Mouse (Mus musculus) cerebellum, adult 11 months (tissue): ENCODE data around the gene S100a6.

Source experiments
- DNase-seq: peaks from one replicate; pipeline ENCODE4 v3.0.0; 2022

S100a6 gene

DNA sequence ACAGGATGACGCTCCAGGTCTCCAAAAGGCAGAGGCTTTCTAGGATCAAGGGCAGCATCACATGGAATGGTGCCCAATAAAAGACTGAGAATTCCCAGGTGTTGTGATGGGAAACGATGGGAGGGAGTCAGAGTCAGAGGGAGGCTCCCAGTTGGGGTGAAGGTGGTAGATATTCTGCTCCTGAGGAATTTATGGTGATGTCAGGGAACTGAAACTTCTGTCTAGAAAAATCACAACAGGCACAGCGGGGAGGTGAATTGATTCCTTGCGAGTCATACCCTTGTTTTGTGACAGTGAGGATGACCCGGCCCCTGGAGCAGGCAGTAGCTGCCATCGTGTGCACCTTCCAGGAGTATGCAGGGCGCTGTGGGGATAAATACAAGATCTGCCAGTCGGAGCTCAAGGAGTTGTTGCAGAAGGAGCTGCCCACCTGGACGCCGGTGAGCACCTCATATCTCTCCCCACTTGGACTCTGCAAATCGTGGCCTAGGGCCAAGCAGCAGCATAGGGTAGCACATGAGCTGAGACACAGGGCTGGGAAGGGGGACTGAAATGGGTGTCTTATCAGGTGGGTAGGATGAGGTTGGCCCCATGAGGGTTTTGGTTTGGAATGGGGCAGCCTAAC is 11.1 kb upstream of the S100a6 start, which contains the start of gene Gm42674:
TSS of gene Gm42674 (plus strand) at position 419 of the 625 bp plus-strand sequence.
- no peak for DNase-seq

DNA sequence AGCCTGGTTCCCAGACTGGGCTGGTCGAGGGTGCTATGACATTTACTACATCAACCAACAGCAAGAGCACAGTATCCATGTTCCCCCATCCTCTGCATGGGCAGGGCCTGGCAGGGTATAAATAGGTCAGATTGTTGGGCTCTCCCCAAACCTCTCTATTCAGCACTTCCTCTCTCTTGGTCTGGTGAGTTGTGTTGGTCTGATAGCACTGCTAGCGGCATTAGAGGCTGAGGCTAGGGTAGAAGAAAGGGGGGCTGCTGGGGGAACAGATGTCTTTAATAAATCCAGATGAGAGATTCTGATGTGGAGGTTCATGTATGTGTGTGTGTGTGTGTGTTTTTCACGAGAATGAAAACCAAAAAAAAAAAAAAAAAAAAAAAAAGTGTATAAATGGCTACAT is 9.1 kb upstream of the S100a6 start, which contains the start of gene S100a4:
TSS of gene S100a4 (plus strand) at position 149 of the 400 bp plus-strand sequence.
- DNase-seq, result no peak

DNA sequence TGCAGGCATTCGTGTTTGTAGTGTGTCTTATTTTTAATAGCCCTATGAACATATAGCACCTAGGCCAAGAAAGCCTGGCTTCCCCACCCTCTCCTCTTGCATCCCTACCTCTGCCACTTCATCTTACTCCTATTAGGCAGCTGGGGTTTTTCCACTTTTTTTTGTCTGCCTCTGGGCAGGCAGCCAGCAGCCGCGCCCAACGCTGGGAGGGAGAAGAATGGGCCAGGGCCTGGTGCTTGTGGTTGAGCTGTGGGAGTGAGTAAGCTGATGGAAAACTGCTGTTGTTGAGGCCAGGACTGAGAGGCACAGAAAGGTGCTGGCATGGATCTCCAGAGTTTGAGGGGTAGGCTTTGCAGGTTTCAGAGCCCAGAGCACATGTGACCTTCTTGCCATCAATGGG is 8.3 kb upstream of the S100a6 start:
- DNase-seq, result no peak

DNA sequence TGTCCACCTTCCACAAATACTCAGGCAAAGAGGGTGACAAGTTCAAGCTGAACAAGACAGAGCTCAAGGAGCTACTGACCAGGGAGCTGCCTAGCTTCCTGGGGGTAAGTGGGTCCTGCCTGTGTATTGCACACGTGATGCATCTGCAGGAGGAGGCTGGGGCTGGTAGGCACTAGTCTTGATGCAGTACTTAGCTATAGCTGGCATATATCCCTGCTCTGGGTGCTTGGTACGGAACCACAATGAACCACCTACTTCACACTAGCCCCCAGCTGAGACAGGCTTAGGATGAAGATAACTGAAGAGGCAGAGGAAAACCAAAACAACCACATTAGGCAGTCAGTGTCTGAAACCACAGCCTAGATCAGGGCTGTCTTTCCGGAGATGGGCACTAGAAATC is 7.6 kb upstream of the S100a6 start:
- DNase-seq, result no peak

DNA sequence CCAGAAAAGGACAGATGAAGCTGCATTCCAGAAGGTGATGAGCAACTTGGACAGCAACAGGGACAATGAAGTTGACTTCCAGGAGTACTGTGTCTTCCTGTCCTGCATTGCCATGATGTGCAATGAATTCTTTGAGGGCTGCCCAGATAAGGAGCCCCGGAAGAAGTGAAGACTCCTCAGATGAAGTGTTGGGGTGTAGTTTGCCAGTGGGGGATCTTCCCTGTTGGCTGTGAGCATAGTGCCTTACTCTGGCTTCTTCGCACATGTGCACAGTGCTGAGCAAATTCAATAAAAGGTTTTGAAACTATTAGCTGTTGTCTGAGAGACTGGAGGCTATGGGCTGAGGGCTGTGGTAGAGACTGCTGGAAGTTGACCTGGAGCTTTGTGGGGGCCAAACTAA is 6.9 kb upstream of the S100a6 start:
- no peak for DNase-seq

DNA sequence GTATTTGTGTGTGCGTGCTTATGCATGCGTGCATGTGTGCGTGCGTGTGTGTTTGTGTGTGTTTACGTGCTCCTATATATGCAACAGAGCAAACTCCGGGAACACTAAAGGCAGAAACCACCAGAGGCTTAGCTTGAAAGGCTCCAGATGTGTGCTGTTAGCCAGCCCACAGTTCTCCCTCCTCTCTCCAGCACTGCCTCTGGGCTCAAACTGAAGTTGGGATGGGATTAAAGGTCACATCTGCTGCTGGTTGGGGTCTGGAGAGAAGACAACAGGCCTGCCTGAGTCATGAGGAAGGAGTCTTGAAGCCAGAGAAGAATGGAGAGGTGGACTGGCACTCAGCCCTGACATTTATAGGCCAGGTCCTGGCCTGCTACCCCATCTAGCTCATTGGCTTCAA is 6.5 kb upstream of the S100a6 start:
- DNase-seq, result no peak

DNA sequence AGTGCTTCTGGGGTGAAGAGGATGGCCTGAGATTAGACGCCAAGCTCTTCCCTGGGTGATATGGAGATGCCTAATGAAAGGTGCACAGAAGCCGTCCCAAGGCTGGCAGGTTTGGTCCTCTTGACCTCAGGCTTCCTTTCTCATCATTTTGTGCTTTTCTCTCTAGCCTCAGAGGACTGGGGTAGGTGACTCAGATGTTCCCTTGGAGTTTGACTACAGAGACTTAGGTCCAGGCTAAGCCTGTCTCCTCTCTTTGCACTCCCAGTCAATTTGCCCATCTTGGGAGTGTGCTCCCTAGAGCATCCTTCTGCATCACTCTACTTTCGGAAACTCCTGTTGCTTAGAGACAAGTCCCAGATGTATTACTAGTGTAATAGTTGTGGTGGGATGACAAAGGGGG is 5.3 kb upstream of the S100a6 start:
- DNase-seq, result no peak

DNA sequence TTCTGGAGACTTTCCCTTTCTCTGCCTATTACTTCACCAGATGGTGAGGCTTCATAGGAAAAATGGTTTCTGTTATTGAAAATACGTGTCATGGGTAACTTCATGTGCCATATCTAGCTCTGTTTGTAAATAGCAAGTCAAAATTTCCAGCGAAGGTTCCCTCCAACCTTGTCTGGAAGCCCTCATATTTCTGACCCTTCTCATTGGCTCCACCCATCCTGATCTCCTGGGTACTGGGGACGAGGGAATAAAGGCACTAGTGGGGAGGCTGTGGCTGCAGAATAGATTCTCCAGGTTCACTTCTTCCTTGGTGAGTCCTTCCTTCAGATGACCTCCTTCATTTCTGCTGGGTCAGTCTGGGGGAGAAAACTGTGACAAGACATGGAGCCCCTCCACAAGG is 4.5 kb upstream of the S100a6 start, which contains the start of gene S100a5:
TSS of gene S100a5 (plus strand) at position 301 of the 400 bp plus-strand sequence.
- DNase-seq, result no peak

DNA sequence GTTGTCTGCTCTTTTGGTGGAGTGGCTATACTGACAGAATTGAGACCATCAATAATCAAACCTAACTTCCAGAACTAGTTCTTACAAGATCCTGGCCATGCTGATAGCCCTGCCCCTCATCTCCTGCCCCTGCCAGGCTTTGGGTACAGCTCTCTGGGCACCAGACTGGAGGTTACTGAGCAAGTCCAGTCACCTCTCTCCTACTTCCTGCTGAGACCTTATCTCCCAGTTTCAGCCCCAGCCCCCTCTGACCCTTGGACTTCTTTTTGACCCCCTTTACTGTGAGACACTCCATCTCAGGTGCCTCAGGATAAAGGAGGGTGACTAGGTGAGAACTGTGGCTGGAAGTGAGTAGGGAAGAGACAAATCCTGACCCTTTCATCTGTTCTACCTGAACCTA is 3.6 kb upstream of the S100a6 start:
- no peak for DNase-seq

DNA sequence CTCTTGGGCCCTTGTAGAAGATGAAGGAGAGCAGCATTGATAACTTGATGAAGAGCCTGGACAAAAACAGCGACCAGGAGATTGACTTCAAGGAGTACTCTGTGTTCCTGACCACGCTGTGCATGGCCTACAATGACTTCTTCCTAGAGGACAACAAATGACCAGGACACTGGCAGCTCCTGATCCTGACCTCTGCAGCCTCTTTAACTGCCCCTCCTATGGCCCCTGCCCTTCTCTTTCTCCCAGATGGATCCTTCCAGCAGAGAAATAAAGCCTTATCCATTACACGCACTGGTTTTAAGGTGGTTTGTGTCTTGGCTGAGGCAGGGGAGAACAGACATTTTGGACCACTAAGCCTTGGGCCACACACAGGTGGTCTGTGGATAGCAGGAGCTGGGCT is 1.2 kb upstream of the S100a6 start:
- DNase-seq, result no peak

DNA sequence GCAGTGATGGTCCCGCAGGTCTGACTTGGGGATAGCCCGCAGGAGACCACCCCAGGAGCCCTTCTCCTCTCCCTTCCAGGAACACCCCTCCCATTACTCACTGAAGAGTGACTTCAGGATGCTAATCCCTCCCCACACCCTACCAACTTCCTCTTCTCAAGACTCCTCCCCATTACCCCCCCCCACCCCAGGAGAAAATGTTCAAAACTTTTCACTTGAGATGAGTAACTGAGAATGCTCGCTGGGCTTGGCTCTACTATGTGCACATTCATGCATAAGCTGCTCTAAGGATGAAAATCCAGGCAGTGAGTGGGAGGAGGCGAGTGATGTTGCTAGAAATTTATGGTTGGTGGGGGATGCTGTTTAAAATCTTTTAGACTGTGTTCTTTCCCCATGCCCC is 621 bp upstream of the S100a6 start:
- DNase-seq, result no peak

DNA sequence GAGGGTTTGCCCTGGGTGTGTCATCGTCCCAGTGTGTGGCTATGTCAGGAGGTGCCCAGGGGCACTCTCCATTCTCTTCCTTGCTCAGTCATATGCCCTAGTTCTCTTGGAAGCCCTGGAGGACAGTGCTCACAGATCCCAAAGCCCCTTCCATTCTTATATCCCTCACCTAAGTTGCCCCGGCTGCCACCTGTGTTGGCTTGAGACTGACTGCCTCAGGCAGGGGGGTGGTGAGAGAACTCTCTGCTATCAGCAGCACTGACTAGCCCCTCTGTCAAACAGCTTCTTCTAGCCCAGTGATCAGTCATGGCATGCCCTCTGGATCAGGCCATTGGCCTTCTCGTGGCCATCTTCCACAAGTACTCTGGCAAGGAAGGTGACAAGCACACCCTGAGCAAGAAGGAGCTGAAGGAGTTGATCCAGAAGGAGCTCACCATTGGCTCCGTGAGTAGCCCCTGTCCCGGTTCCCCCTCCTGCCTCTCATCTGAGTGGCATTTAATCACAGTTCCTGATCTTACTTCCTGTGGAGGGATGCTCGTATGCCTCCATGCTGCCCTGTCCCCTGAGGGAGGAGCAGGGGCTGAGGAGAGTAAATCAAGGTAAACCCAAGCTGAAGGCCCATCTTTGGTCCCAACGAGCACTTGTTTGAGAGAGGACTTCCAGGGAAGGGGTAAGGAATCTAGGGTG is 922 bp downstream of the S100a6 start:
- DNase-seq, result no peak

DNA sequence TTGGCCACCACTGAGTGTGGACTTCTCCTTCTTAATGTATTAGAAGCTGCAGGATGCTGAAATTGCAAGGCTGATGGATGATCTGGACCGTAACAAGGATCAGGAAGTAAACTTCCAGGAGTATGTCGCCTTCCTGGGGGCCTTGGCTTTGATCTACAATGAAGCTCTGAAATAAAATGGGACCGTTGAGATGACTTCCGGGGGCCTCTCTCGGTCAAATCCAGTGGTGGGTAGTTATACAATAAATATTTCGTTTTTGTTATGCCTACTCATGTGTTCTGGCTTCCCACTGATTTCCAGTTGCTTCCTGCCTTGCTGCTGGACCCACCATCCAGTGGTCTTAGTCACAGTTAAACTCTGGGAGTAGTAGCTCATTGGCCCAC is 1.5 kb downstream of the S100a6 start:
- no peak for DNase-seq

DNA sequence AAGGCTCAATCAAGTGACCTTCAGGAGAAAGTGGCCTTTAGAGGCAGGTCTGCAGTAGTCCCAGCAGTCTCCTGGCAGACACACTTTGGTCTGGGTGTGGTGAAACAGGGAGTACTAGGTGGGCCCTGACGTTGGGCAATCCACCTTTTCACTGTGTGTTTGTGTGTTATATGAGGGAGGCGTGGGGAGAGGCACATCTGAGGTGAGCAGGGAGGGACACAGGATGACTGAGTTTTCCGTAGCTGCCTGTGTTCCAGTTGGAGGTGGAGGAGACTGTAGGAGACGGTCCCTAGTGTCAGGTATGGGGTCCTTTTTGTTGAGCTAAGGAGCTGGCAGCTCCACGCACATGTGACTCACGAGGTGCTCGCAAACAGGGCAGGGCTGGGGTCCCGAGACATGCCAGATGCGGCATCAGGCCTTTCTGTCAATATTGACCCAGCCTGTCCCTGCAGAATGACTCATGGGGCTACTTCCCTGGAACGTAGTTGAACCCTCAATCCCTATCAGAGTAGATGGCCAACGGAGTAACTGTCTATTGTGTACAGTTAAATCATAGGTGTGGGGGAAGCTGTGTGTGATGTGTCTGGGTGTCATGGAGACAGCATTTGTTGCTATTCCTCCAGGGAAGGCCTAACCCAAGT is 2.0 kb downstream of the S100a6 start:
- DNase-seq, result no peak

DNA sequence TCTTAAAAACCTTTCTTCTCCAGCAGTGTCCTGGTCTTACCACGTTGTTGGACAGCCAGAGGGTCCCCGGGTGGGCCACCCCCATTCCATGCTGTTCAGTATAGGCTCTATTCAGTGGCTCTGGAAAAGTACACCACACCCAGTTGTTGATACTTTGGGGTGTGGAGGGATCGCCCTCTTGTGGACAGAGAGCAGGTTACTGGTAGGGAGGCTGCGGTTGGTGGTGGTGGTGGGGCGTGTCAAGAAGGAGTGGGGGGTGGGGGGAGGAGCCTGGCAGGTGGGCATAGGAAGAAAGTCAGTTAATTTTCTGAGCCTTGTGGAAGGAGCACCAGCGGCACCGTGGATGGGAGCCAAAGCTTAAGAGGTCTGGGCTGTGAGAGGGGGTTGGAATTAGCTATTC is 2.7 kb downstream of the S100a6 start:
- peak; percentile 18 for DNase-seq

DNA sequence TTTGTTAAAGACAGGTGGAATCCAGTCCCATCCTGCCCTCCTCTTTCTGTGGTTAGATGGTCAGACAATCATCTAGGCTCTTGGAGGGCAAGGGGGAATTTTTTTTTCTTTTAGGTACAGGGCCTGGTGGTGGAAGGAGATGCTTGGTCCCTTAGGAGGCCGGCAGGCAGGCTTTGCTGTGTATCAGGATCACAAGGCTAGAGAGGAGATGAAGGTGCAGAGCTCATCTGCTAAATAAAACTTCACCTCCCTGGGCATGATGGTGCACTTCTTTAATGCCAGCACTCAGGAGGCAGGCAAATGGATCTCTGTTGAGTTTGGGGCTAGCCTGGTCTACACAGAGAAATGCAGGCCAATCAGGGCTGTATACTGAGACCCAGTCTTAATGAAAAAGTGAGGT is 3.2 kb downstream of the S100a6 start:
- DNase-seq, result no peak

DNA sequence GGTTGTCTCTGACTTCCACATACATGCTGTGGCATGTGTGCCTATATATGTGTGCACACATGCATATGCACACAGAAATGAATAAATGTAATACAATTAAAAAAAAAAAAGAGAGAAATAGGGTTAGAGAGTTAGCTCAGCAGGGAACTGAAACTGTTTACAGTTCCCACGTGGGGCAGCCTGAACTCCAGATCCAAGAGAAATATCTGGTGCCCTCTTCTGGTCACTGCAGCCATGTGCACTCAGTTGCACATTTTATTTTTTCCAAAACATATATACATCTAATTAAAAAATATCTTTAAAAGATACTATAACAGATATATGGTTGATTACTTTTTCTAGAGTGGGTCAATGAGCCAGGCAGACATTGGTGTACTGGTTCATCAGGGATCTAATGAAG is 4.9 kb downstream of the S100a6 start:
- no peak for DNase-seq

DNA sequence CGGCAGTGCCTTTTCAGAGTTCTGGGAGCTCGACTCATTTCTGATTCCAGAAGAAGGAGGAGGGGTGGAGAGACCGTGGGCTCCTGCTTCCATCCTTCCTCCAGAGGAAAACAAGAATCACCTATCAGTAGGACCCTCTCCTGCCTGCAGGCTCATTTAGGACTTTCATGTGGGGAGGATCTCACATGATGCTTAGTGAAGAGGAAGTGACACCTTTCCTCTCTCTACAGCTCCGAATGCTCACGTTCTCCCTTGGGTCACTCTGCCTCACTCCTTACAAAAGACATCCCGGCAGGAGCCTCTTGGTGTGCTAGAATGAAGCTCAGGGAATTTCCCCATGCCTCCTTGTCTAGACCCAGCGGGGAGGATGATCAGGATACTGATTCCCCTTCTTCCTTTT is 8.9 kb downstream of the S100a6 start:
- no peak for DNase-seq

DNA sequence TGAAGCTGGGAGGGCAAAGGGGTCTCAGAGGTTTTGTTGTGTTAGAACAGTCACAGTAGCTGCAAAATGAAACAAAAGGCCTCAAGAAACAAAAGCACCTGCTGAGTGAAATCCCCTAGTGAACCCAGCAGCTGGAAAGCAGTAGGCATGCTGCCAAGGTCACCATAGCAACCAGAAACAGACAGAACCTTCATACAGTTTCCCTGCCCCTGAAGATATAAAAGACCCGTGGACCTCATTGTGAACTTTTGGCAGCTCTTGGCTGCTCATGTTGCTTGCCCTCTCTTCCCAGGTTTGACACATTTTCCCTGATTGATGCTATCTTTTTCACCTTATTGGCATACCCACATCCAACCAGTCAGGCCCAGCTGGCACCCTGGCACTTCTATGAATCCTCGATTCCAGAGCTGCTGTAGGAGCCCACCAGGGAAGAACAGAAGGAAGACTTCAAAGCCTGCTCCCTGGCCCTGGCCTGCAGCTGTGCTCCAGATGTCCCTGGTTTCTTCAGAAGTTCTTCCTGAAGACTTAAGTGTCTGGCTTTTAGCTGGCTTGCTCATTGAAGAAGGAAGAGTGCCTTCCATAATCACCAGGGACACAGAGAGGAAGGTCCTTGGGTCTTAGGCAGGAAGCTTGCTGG is 10.9 kb downstream of the S100a6 start:
- DNase-seq, result no peak

DNA sequence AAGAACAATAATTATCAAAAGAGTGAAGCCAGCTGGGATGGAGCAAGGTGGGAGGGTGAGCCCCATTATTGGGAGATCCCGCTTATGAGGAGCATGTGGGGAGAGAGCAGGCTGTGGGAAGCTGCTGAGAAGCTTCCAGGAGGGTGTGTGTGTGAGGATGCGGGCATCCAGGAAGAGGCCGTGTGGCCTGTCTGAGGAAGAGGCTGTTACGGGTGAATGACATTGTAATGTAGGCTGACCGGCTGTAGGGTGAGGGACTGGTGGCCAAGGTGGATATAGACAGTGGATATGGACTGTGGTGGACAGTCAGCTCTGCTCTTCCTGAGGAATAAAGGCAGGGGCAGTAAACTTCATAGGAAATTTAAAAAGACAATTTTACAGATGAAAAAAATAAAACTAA is 12.8 kb downstream of the S100a6 start:
- DNase-seq, result no peak

DNA sequence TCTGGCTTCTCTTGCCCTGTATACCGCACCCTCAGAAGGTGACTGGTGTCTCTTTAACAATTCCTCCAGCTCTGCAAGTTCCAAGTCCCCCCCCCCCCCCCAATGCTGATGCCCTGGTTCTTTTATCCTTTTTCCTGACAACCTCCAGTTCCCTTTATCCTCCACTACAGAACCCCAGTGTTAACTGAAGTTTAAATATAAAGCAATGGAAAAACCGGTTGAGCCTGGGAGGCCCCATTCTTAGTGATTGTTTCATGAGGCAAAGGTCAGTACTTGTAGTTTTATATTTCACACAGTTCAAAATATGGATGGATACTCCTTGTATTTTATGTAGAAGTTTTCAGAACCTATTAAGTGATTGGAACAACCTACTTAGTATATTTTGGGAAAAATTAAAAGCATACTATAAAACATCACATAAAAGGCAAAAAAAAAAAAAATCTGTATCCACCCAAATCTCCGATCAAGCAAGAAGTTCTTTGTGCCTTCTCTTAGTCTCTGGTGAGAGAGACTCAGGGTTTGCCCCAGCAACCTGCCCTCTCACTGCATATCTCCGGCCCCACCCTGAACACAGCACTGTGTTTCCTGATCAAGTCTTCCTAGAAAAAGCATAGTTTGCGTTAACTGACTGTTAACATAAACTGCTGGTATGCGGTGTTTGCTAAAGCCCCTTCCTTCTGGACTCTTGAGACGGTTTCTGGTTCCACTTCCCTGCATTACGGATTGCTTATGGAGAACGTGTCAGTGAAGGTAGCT is 13.8 kb downstream of the S100a6 start:
- DNase-seq, result no peak

DNA sequence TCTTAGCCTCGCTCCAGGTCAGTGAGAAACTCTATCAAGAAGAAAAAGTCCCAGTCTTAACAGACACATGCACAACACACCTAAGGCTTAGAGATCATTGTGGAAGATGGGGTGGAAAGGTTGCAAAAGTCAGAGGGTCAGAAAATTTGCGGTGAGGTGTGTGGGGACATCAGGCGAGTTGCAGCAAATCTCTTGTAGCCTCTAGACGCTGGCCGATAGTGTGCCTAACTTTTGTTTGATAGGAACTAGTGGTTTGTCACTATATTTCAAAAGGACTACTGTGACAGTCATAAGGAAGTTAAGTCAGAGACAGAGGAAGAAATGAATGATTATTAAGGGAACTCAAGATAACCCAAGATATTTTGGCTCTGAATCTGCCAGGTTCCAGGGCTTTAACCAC is 14.7 kb downstream of the S100a6 start:
- DNase-seq, result no peak

DNA sequence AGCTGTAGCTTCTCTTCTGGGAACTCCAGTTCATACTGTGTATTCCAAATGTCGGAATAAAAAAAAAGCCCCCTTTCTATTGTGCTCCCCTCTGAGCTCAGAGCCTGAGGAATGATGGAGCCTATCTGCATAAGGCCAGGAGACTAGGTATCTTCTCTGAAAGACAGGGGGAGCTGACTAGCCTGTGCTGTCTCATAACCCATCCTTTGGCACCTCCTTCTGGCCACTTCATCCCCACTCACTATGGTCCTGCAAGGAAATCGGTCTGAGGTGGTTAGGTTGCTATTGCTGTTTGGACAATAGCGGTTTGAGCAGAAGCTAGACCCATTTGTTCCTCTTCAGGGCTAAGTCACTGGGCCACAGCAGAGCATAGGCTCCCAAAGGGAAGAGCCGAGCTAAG is 15.1 kb downstream of the S100a6 start:
- DNase-seq, result no peak
